Mouse (Mus musculus): Measurements from ENCODE around the gene Plxna4.

Plxna4 gene

GRCm38 (mm10) chr6:32588056-32588671 lies at the start of gene Plxna4:
Gene Plxna4 (minus strand): TSS chr6:32588192.
- CTCF ChIA-PET: no interaction called here

GRCm38 (mm10) chr6:32637568-32638183 lies 49.7 kb upstream of the Plxna4 start:
- CTCF ChIA-PET: no interaction called here

GRCm38 (mm10) chr6:32610712-32611111 lies 22.7 kb upstream of the Plxna4 start:
- CTCF ChIA-PET: no interaction called here

GRCm38 (mm10) chr6:32606787-32607186 lies 18.8 kb upstream of the Plxna4 start:
- CTCF ChIA-PET: no interaction called here

GRCm38 (mm10) chr6:32605581-32605980 lies 17.6 kb upstream of the Plxna4 start:
- CTCF ChIA-PET: no interaction called here

- CTCF ChIA-PET: no interaction called here
Measured at GRCm38 (mm10) chr6:32604901-32605300, 16.9 kb upstream of the Plxna4 start.

GRCm38 (mm10) chr6:32602130-32602529 lies 14.1 kb upstream of the Plxna4 start:
- CTCF ChIA-PET: no interaction called here

- CTCF ChIA-PET: no interaction called here
Measured at GRCm38 (mm10) chr6:32601306-32601705, 13.3 kb upstream of the Plxna4 start.

GRCm38 (mm10) chr6:32595591-32595990 lies 7.6 kb upstream of the Plxna4 start:
- CTCF ChIA-PET: no interaction called here

GRCm38 (mm10) chr6:32590979-32591758 lies 3.2 kb upstream of the Plxna4 start:
- CTCF ChIA-PET: interaction anchor here (0.7 kb wide), 1 partner anchor 231 kb away, joined by 13 read pairs; no protein-coding TSS in a partner anchor

- CTCF ChIA-PET: no interaction called here
Measured at GRCm38 (mm10) chr6:32589632-32590031, 1.6 kb upstream of the Plxna4 start.

- CTCF ChIA-PET: no interaction called here
Measured at GRCm38 (mm10) chr6:32587136-32588009, 619 bp downstream of the Plxna4 start.

GRCm38 (mm10) chr6:32586821-32587135 lies 1.2 kb downstream of the Plxna4 start:
- CTCF ChIA-PET: no interaction called here

- CTCF ChIA-PET: no interaction called here
Measured at GRCm38 (mm10) chr6:32586390-32586789, 1.6 kb downstream of the Plxna4 start.

GRCm38 (mm10) chr6:32585211-32585610 lies 2.8 kb downstream of the Plxna4 start:
- CTCF ChIA-PET: no interaction called here

GRCm38 (mm10) chr6:32584243-32584880 lies 3.6 kb downstream of the Plxna4 start:
- CTCF ChIA-PET: no interaction called here

GRCm38 (mm10) chr6:32583582-32583981 lies 4.4 kb downstream of the Plxna4 start:
- CTCF ChIA-PET: no interaction called here

- CTCF ChIA-PET: no interaction called here
Measured at GRCm38 (mm10) chr6:32571485-32571884, 16.5 kb downstream of the Plxna4 start.

- CTCF ChIA-PET: no interaction called here
Measured at GRCm38 (mm10) chr6:32570445-32570844, 17.5 kb downstream of the Plxna4 start.

- CTCF ChIA-PET: no interaction called here
Measured at GRCm38 (mm10) chr6:32569919-32570318, 18.1 kb downstream of the Plxna4 start.

GRCm38 (mm10) chr6:32546915-32547314 lies 41.1 kb downstream of the Plxna4 start:
- CTCF ChIA-PET: no interaction called here

GRCm38 (mm10) chr6:32544021-32544420 lies 44.0 kb downstream of the Plxna4 start:
- CTCF ChIA-PET: no interaction called here
